Mouse (Mus musculus): Measurements from ENCODE around the gene Fgr. TPM values are rescaled to one million over a fixed set of nuclear protein-coding genes. Genes with fewer than 3 reads are reported as not detected.

The Fgr gene
- total and polyA plus RNA-seq, 3 experiments, result 0.04 to 0.24 (median 0.13) TPM

DNA sequence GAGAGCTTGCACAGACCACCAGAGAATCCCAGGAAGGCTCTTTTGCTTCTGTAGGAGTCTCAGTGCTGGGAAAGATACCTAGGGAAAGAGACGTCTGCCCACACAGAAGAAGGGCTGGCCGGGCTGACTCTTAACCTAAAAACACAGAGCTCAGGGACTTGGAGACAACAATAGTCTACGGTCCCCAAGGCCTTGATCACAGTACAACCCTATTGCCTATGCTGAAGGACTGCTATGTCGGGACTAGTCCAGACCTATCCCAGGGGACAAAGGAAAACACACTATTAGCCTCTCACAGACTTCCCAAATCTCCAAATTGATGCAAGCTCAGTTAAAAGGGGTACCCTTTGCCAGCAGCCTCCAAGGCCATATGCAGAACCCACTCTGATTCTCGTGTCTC is 12.0 kb upstream of the Fgr start:
- TF ChIP-seq SMC3 (IDR thresholded peaks at IDR 0.05; ENCODE audit: low read depth, low read length) (no peak), ZKSCAN1 (IDR thresholded peaks at IDR 0.05; ENCODE audit: borderline replicate concordance, low read depth, low read length) (no peak), EP300 (IDR thresholded peaks at IDR 0.05; ENCODE audit: low read length) (no peak), POLR2AphosphoS2 (IDR thresholded peaks at IDR 0.05; ENCODE audit: low read depth, low read length) (no peak), USF1 (IDR thresholded peaks at IDR 0.05; ENCODE audit: low read depth, low read length) (no peak), NELFE (IDR thresholded peaks at IDR 0.05; ENCODE audit: low read depth, low read length) (no peak), JUN (IDR thresholded peaks at IDR 0.05; ENCODE audit: insufficient read depth, low read depth, low read length) (no peak), SIN3A (IDR thresholded peaks at IDR 0.05; ENCODE audit: low read length) (no peak), ZC3H11A (IDR thresholded peaks at IDR 0.05; ENCODE audit: low read depth, low read length) (no peak), PAX5 (IDR thresholded peaks at IDR 0.05; ENCODE audit: low read length) (no peak), IRF4 (IDR thresholded peaks at IDR 0.05; ENCODE audit: low read depth, low read length) (no peak), RCOR1 (conservative IDR thresholded peaks at IDR 0.05; ENCODE audit: low read depth, low read length) (no peak)
- DNase-seq (ENCODE audit: extremely low read depth), result no peak
- dilution Hi-C loops (cut with MboI; ENCODE audit: extremely low pct_ligation_motif_present, extremely low pct_unique_long_range_greater_than_20kb, low sequenced_read_pairs) (no loop called here), in situ Hi-C loops (cut with MboI; ENCODE audit: low pct_ligation_motif_present, low pct_unique_long_range_greater_than_20kb, low sequenced_read_pairs) (no loop called here)
- Histone ChIP-seq H3K27me3 (replicated peaks) (no peaks in the 10 kb centered on the region), H3K36me3 (replicated peaks in 1 of 2; ENCODE audit: control insufficient read depth in 1 of 2, insufficient read depth in 1 of 2, low read length in 1 of 2) (no peaks in the 10 kb centered on the region), H3K4me3 (replicated peaks in 1 of 3; ENCODE audit: low read depth in 2 of 3, low read length in 2 of 3, poor library complexity in 1 of 3) (no peak overlapping the region), H3K9ac (ENCODE audit: insufficient read depth, low read depth) (no peak overlapping the region), H3K9me3 (replicated peaks; ENCODE audit: low read length) (no peaks in the 10 kb centered on the region), H3K27ac (ENCODE audit: insufficient read depth, low read depth) (no peak overlapping the region), H3K79me2 (replicated peaks; ENCODE audit: control insufficient read depth, extremely low read depth, insufficient read depth, poor library complexity, severe bottlenecking) (no peaks in the 10 kb centered on the region), H3K4me1 (ENCODE audit: control insufficient read depth in 1 of 2, insufficient read depth in 2 of 2) (peaks cover 19 to 53% of the 10 kb centered on the region in 2 experiments), H3K4me2 (ENCODE audit: insufficient read depth, low read depth, poor library complexity, severe bottlenecking) (no peak overlapping the region)

DNA sequence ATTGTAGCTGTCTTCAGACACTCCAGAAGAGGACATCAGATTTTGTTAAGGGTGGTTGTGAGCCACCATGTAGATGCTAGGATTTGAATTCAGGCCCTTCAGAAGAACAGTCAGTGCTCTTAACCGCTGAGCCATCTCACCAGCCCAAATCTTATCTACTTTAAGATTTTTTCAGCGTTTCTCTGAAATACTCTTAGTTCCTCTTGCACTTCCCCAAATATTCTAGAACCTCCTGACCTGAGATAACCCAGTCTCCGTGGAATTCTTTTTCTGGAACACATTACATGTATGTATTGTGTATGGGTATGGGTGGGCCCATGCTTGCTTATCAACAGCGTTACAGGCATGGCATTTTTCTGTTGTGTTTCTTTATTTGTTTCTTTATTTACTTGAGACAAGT is 11.3 kb upstream of the Fgr start:
- Histone ChIP-seq H3K27me3 (replicated peaks) (no peaks in the 10 kb centered on the region), H3K9me3 (replicated peaks; ENCODE audit: low read length) (no peaks in the 10 kb centered on the region), H3K4me3 (replicated peaks in 1 of 3; ENCODE audit: low read depth in 2 of 3, low read length in 2 of 3, poor library complexity in 1 of 3) (no peak overlapping the region), H3K27ac (ENCODE audit: insufficient read depth, low read depth) (no peak overlapping the region), H3K36me3 (replicated peaks in 1 of 2; ENCODE audit: control insufficient read depth in 1 of 2, insufficient read depth in 1 of 2, low read length in 1 of 2) (no peaks in the 10 kb centered on the region), H3K4me1 (ENCODE audit: control insufficient read depth in 1 of 2, insufficient read depth in 2 of 2) (peaks cover 19 to 53% of the 10 kb centered on the region in 2 experiments), H3K79me2 (replicated peaks; ENCODE audit: control insufficient read depth, extremely low read depth, insufficient read depth, poor library complexity, severe bottlenecking) (no peaks in the 10 kb centered on the region), H3K9ac (ENCODE audit: insufficient read depth, low read depth) (no peak overlapping the region), H3K4me2 (ENCODE audit: insufficient read depth, low read depth, poor library complexity, severe bottlenecking) (no peak overlapping the region)
- no peak for DNase-seq (ENCODE audit: extremely low read depth)
- TF ChIP-seq NELFE (IDR thresholded peaks at IDR 0.05; ENCODE audit: low read depth, low read length), result no peak
- in situ Hi-C loops (cut with MboI; ENCODE audit: low pct_ligation_motif_present, low pct_unique_long_range_greater_than_20kb, low sequenced_read_pairs), result no loop called here
- dilution Hi-C loops (cut with MboI; ENCODE audit: extremely low pct_ligation_motif_present, extremely low pct_unique_long_range_greater_than_20kb, low sequenced_read_pairs), result no loop called here

DNA sequence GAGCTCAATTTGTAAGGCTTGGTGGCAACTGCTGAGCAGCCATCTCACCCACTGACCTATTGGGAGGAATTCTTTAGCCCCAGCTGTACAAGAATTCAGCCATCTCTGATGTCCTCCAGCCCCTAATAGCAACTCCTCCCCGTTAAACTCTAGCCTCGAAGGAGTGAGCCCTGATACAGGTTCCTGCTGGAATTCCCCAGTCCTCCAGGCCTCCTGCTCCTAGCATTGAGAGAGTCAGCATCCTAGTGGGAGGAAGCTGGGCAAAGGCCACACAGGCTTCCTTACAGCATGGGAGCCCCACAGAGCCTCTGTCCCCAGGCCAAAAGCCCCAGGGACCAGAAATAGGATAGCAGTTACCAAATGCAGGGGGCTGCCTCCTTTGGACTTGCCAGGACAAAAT is 10.5 kb upstream of the Fgr start:
- H3K27me3 ChIP-seq (replicated peaks), result no peaks in the 10 kb centered on the region
- H3K27ac ChIP-seq (ENCODE audit: insufficient read depth, low read depth), result no peak overlapping the region
- dilution Hi-C loops (cut with MboI; ENCODE audit: extremely low pct_ligation_motif_present, extremely low pct_unique_long_range_greater_than_20kb, low sequenced_read_pairs), result no loop called here
- no peak for DNase-seq (ENCODE audit: extremely low read depth)
- peaks cover 19 to 54% of the 10 kb centered on the region in 2 experiments for H3K4me1 ChIP-seq (ENCODE audit: control insufficient read depth in 1 of 2, insufficient read depth in 2 of 2)
- TF ChIP-seq SIN3A (IDR thresholded peaks at IDR 0.05; ENCODE audit: low read length) (no peak), BHLHE40 (IDR thresholded peaks at IDR 0.05; ENCODE audit: low read depth, low read length) (no peak), RCOR1 (conservative IDR thresholded peaks at IDR 0.05; ENCODE audit: low read depth, low read length) (no peak), NRF1 (IDR thresholded peaks at IDR 0.05; ENCODE audit: low read depth, low read length) (no peak), PAX5 (IDR thresholded peaks at IDR 0.05; ENCODE audit: low read length) (no peak), KAT2A (IDR thresholded peaks at IDR 0.05; ENCODE audit: insufficient replicate concordance, low read length) (no peak), MAX (IDR thresholded peaks at IDR 0.05; ENCODE audit: low read length) (no peak), EP300 (IDR thresholded peaks at IDR 0.05; ENCODE audit: low read length) (no peak), USF2 (conservative IDR thresholded peaks at IDR 0.05; ENCODE audit: low read depth, low read length) (no peak), USF1 (IDR thresholded peaks at IDR 0.05; ENCODE audit: low read depth, low read length) (no peak), UBTF (IDR thresholded peaks at IDR 0.05; ENCODE audit: low read depth, low read length) (no peak), ZKSCAN1 (IDR thresholded peaks at IDR 0.05; ENCODE audit: borderline replicate concordance, low read depth, low read length) (no peak), MXI1 (IDR thresholded peaks at IDR 0.05; ENCODE audit: low read depth, low read length) (no peak), ZC3H11A (IDR thresholded peaks at IDR 0.05; ENCODE audit: low read depth, low read length) (no peak), MYC (IDR thresholded peaks at IDR 0.05; ENCODE audit: low read depth, low read length) (no peak)
- no peak overlapping the region for H3K4me2 ChIP-seq (ENCODE audit: insufficient read depth, low read depth, poor library complexity, severe bottlenecking)
- H3K9me3 ChIP-seq (replicated peaks; ENCODE audit: low read length), result no peaks in the 10 kb centered on the region
- no peaks in the 10 kb centered on the region for H3K36me3 ChIP-seq (replicated peaks in 1 of 2; ENCODE audit: control insufficient read depth in 1 of 2, insufficient read depth in 1 of 2, low read length in 1 of 2)
- no peak overlapping the region for H3K9ac ChIP-seq (ENCODE audit: insufficient read depth, low read depth)
- no peak overlapping the region for H3K4me3 ChIP-seq (replicated peaks in 1 of 3; ENCODE audit: low read depth in 2 of 3, low read length in 2 of 3, poor library complexity in 1 of 3)
- no peaks in the 10 kb centered on the region for H3K79me2 ChIP-seq (replicated peaks; ENCODE audit: control insufficient read depth, extremely low read depth, insufficient read depth, poor library complexity, severe bottlenecking)
- in situ Hi-C loops (cut with MboI; ENCODE audit: low pct_ligation_motif_present, low pct_unique_long_range_greater_than_20kb, low sequenced_read_pairs), result no loop called here
